Mouse (Mus musculus) small intestine, adult 2 months (tissue): ENCODE results near the gene Mtss1l. TPM values are rescaled to one million over a fixed set of nuclear protein-coding genes. Genes with fewer than 3 reads are reported as not detected.
A peak's percentile ranks its signal among the peaks of the same experiment; 100 is the strongest.

Experiments
- H3K27ac ChIP-seq: fragments of 200-500 bp; 2 replicates; pipeline ENCODE4 v1.5.1; 2012; ENCODE audit warnings: low read depth, low read length, control low read depth, inconsistent platforms; ENCODE audit not compliant: insufficient read depth
- H3K27me3 ChIP-seq: fragments of 200-500 bp; 2 replicates; pipeline ENCODE4 v1.6.1; 2012; ENCODE audit warnings: mild to moderate bottlenecking, moderate library complexity, low read length, inconsistent platforms; ENCODE audit not compliant: control insufficient read depth, insufficient read depth
- H3K36me3 ChIP-seq: fragments of 200-500 bp; 2 replicates; pipeline ENCODE4 v1.6.1; 2012; ENCODE audit warnings: mild to moderate bottlenecking, low read length, control low read depth, inconsistent platforms; ENCODE audit not compliant: control insufficient read depth, insufficient read depth
- H3K4me1 ChIP-seq: fragments of 200-500 bp; 2 replicates; pipeline ENCODE4 v1.6.1; 2012; ENCODE audit warnings: low read length, inconsistent platforms, mixed read lengths; ENCODE audit not compliant: control insufficient read depth, insufficient read depth, insufficient read length
- H3K4me3 ChIP-seq: fragments of 200-500 bp; 2 replicates; pipeline ENCODE4 v1.5.1; 2012; ENCODE audit warnings: low read depth, mild to moderate bottlenecking, control low read depth, inconsistent platforms, low read length, moderate library complexity
- CTCF ChIP-seq: fragments of 200-500 bp; IDR thresholded peaks from 2 replicates; pipeline ENCODE4 v1.5.1; 2012; ENCODE audit warnings: low read depth, mild to moderate bottlenecking, control low read depth, inconsistent platforms, low read length, moderate library complexity, mixed read lengths; ENCODE audit not compliant: insufficient replicate concordance, insufficient read length; ENCODE audit errors: extremely low read depth
- POLR2A ChIP-seq: fragments of 200-500 bp; IDR thresholded peaks from 2 replicates; pipeline ENCODE4 v1.6.1; 2012; ENCODE audit warnings: low read depth, mild to moderate bottlenecking, control low read depth, inconsistent platforms, low read length, moderate library complexity
- WGBS: fragments of 180-500 bp; shearing (Covaris S2); methylation state at CpG from one replicate; pipeline ENCODE4 v1.1.7; 2018; 5-methylcytosine and 5-hydroxymethylcytosine counted together
- polyA plus RNA-seq: library from polyadenylated mRNA; depleted of rRNA; stranded (reverse); fragments of >200 nt; gene quantifications from 2 replicates; pipeline ENCODE4 v1.2.3, GENCODE M21; 2012

Gene Mtss1l
- polyA plus RNA-seq, 1 experiment: 21.9 TPM

GRCm38 (mm10) chr8:110741816-110742451 lies 20.7 kb downstream of the Mtss1l start:
- TF ChIP-seq POLR2A (no peak), CTCF (no peak)
- WGBS: 81% methylated on average over 15 of the region's 15 CpGs
- no peak overlapping the region for H3K27ac ChIP-seq

GRCm38 (mm10) chr8:110742452-110742818 lies 21.2 kb downstream of the Mtss1l start:
- no peak overlapping the region for H3K4me3 ChIP-seq
- H3K36me3 ChIP-seq: no peaks in the 10 kb centered on the region; the same call in 1 of the 2 replicates
- H3K27me3 ChIP-seq: no peaks in the 10 kb centered on the region
- TF ChIP-seq POLR2A: no peak
- WGBS: 79% methylated on average over 5 of the region's 5 CpGs
- no peak overlapping the region for H3K27ac ChIP-seq
- H3K4me1 ChIP-seq: no peaks in the 10 kb centered on the region

More at GRCm38 (mm10) chr8:110741816-110742451, 20.7 kb downstream of the Mtss1l start:
- H3K4me1 ChIP-seq: no peaks in the 10 kb centered on the region
- H3K4me3 ChIP-seq: no peak overlapping the region
- H3K36me3 ChIP-seq: no peaks in the 10 kb centered on the region; the same call in 1 of the 2 replicates
- H3K27me3 ChIP-seq: no peaks in the 10 kb centered on the region

- 95% methylated on average over 10 of the region's 10 CpGs for WGBS
- no peaks in the 10 kb centered on the region for H3K36me3 ChIP-seq
These were observed 23.9 kb downstream of the Mtss1l start for GRCm38 (mm10) chr8:110745162-110745561.

GRCm38 (mm10) chr8:110746661-110747060 lies 25.4 kb downstream of the Mtss1l start:
- WGBS: 71% methylated on average over 9 of the region's 9 CpGs

More at GRCm38 (mm10) chr8:110745162-110745561, 23.9 kb downstream of the Mtss1l start:
- H3K27me3 ChIP-seq: no peaks in the 10 kb centered on the region
- H3K4me3 ChIP-seq: no peak overlapping the region
- H3K4me1 ChIP-seq: no peaks in the 10 kb centered on the region
- no peak overlapping the region for H3K27ac ChIP-seq
- no peak for TF ChIP-seq POLR2A
- no peak for TF ChIP-seq CTCF

GRCm38 (mm10) chr8:110749500-110750170 lies 28.4 kb downstream of the Mtss1l start:
- 57% methylated on average over 10 of the region's 10 CpGs for WGBS
- TF ChIP-seq POLR2A: no peak
- peak; percentile 28; the same call in 1 of the 2 replicates for TF ChIP-seq CTCF
- Histone ChIP-seq H3K27ac (no peak overlapping the region), H3K4me3 (no peak overlapping the region), H3K36me3 (no peaks in the 10 kb centered on the region), H3K4me1 (no peaks in the 10 kb centered on the region), H3K27me3 (no peaks in the 10 kb centered on the region)

More at GRCm38 (mm10) chr8:110746661-110747060, 25.4 kb downstream of the Mtss1l start:
- TF ChIP-seq POLR2A: no peak
- no peak for TF ChIP-seq CTCF
- no peaks in the 10 kb centered on the region for H3K36me3 ChIP-seq
- no peaks in the 10 kb centered on the region for H3K27me3 ChIP-seq
- no peaks in the 10 kb centered on the region for H3K4me1 ChIP-seq
- no peak overlapping the region for H3K27ac ChIP-seq
- no peak overlapping the region for H3K4me3 ChIP-seq

GRCm38 (mm10) chr8:110750269-110750668 lies 29.0 kb downstream of the Mtss1l start:
- H3K27me3 ChIP-seq: no peaks in the 10 kb centered on the region
- no peaks in the 10 kb centered on the region for H3K4me1 ChIP-seq
- WGBS: 16% methylated on average over 13 of the region's 13 CpGs
- no peak overlapping the region for H3K4me3 ChIP-seq
- TF ChIP-seq CTCF (no peak), POLR2A (no peak)
- H3K36me3 ChIP-seq: no peaks in the 10 kb centered on the region
- H3K27ac ChIP-seq: no peak overlapping the region

- WGBS: 64% methylated on average over 5 of the region's 5 CpGs
- no peaks in the 10 kb centered on the region for H3K4me1 ChIP-seq
- TF ChIP-seq POLR2A: no peak
- TF ChIP-seq CTCF: no peak
- no peaks in the 10 kb centered on the region for H3K27me3 ChIP-seq
- no peak overlapping the region for H3K4me3 ChIP-seq
- H3K36me3 ChIP-seq: no peaks in the 10 kb centered on the region
- H3K27ac ChIP-seq: no peak overlapping the region
These were observed 30.2 kb downstream of the Mtss1l start for GRCm38 (mm10) chr8:110751490-110751889.
